Mouse (Mus musculus) CH12.LX (cell line): ENCODE data around the gene Ppp1r18. TPM values are rescaled to one million over a fixed set of nuclear protein-coding genes. Genes with fewer than 3 reads are reported as not detected.

Experiments used
- DNase-seq: peaks from one replicate; pipeline ENCODE4 v3.0.0-alpha.2; 2013; ENCODE audit errors: extremely low read depth
- H3K27ac ChIP-seq: 2 replicates; pipeline ENCODE4 v1.5.1; 2012; ENCODE audit warnings: low read depth, mild to moderate bottlenecking, control low read depth, moderate library complexity; ENCODE audit not compliant: insufficient read depth
- H3K27me3 ChIP-seq: replicated peaks from 2 replicates; pipeline ENCODE3; 2012; ENCODE audit warnings: inconsistent platforms
- H3K36me3 ChIP-seq, 2 experiments: replicated peaks in 1 of 2; 2 replicates each; pipeline versions ENCODE3 to v1.6.1; 2012; ENCODE audit warnings: inconsistent platforms in 1 of 2, low read length in 1 of 2, mild to moderate bottlenecking in 1 of 2, mixed read lengths in 1 of 2, moderate library complexity in 1 of 2; ENCODE audit not compliant: control insufficient read depth in 1 of 2, insufficient read depth in 1 of 2
- H3K4me1 ChIP-seq, 2 experiments: 2 replicates each; pipeline ENCODE4 v1.6.1; 2012; ENCODE audit warnings: inconsistent platforms in 1 of 2, moderate library complexity in 1 of 2; ENCODE audit not compliant: insufficient read depth in 2 of 2, control insufficient read depth in 1 of 2
- H3K4me2 ChIP-seq: 2 replicates; pipeline ENCODE4 v1.6.1; 2012; ENCODE audit warnings: low read depth, mild to moderate bottlenecking, control low read depth; ENCODE audit not compliant: poor library complexity, insufficient read depth, severe bottlenecking
- H3K4me3 ChIP-seq, 3 experiments: fragments of 150-350 bp in 1 of 3; sonication (generic) in 1 of 3; replicated peaks in 1 of 3; 2 replicates each; pipeline versions ENCODE3 to v1.5.1; 2011 to 2012; ENCODE audit warnings: low read depth in 2 of 3, low read length in 2 of 3, mild to moderate bottlenecking in 2 of 3, moderate library complexity in 2 of 3, control low read depth in 1 of 3, improper control_type of control experiment in 1 of 3, inconsistent platforms in 1 of 3, mixed read lengths in 1 of 3; ENCODE audit not compliant: poor library complexity in 1 of 3
- H3K79me2 ChIP-seq: replicated peaks from 2 replicates; pipeline ENCODE4 v1.6.1; 2012; ENCODE audit warnings: mild to moderate bottlenecking, moderate library complexity; ENCODE audit not compliant: control insufficient read depth, poor library complexity, insufficient read depth, severe bottlenecking; ENCODE audit errors: extremely low read depth
- H3K9ac ChIP-seq: 2 replicates; pipeline ENCODE4 v1.6.1; 2012; ENCODE audit warnings: low read depth, mild to moderate bottlenecking, control low read depth, moderate library complexity; ENCODE audit not compliant: insufficient read depth
- H3K9me3 ChIP-seq: replicated peaks from 2 replicates; pipeline ENCODE3; 2012; ENCODE audit warnings: low read length, inconsistent platforms, mixed read lengths
- CHD2 ChIP-seq: IDR thresholded peaks from 2 replicates; pipeline ENCODE4 v1.6.1; 2011; ENCODE audit warnings: low read length, improper control_type of control experiment
- CTCF ChIP-seq, 2 experiments: IDR thresholded peaks in 1 of 2; conservative IDR thresholded peaks in 1 of 2; 2 replicates each; pipeline ENCODE4 v1.5.1; 2011 to 2012; ENCODE audit warnings: low read depth in 2 of 2, low read length in 2 of 2, improper control_type of control experiment in 1 of 2, inconsistent platforms in 1 of 2, mild to moderate bottlenecking in 1 of 2, moderate library complexity in 1 of 2
- E2F4 ChIP-seq: IDR thresholded peaks from 2 replicates; pipeline ENCODE4 v1.6.1; 2011; ENCODE audit warnings: low read depth, low read length, improper control_type of control experiment; ENCODE audit not compliant: insufficient replicate concordance
- ELF1 ChIP-seq: IDR thresholded peaks from 2 replicates; pipeline ENCODE4 v1.6.1; 2014; ENCODE audit warnings: low read depth, mild to moderate bottlenecking, inconsistent platforms, low read length, improper control_type of control experiment
- GABPA ChIP-seq: IDR thresholded peaks from 2 replicates; pipeline ENCODE4 v1.6.1; 2012; ENCODE audit warnings: low read depth, low read length, improper control_type of control experiment, inconsistent platforms; ENCODE audit not compliant: insufficient replicate concordance
- IRF4 ChIP-seq: IDR thresholded peaks from 2 replicates; pipeline ENCODE4 v1.6.1; 2014; ENCODE audit warnings: low read depth, mild to moderate bottlenecking, inconsistent platforms, low read length, improper control_type of control experiment
- JUN ChIP-seq: IDR thresholded peaks from 2 replicates; pipeline ENCODE4 v1.6.1; 2011; ENCODE audit warnings: low read depth, mild to moderate bottlenecking, low read length, improper control_type of control experiment, moderate library complexity; ENCODE audit not compliant: insufficient read depth
- JUND ChIP-seq: conservative IDR thresholded peaks from 2 replicates; pipeline ENCODE4 v1.6.1; 2011; ENCODE audit warnings: low read depth, low read length, improper control_type of control experiment
- MAFK ChIP-seq: IDR thresholded peaks from 2 replicates; pipeline ENCODE4 v1.6.1; 2011; ENCODE audit warnings: low read length, improper control_type of control experiment; ENCODE audit not compliant: insufficient replicate concordance
- MAX ChIP-seq: IDR thresholded peaks from 2 replicates; pipeline ENCODE4 v1.6.1; 2011; ENCODE audit warnings: low read length, improper control_type of control experiment
- MAZ ChIP-seq: IDR thresholded peaks from 2 replicates; pipeline ENCODE4 v1.6.1; 2012; ENCODE audit warnings: low read depth, mild to moderate bottlenecking, inconsistent platforms, low read length, improper control_type of control experiment, moderate library complexity
- MYC ChIP-seq: IDR thresholded peaks from 2 replicates; pipeline ENCODE4 v1.6.1; 2011; ENCODE audit warnings: low read depth, mild to moderate bottlenecking, improper control_type of control experiment, low read length
- PAX5 ChIP-seq: IDR thresholded peaks from 2 replicates; pipeline ENCODE4 v1.6.1; 2012; ENCODE audit warnings: low read length, inconsistent platforms, mixed read lengths
- POLR2AphosphoS2 ChIP-seq: IDR thresholded peaks from 2 replicates; pipeline ENCODE4 v1.6.1; 2011; ENCODE audit warnings: low read depth, low read length, improper control_type of control experiment
- RAD21 ChIP-seq: IDR thresholded peaks from 2 replicates; pipeline ENCODE4 v1.6.1; 2011; ENCODE audit warnings: low read depth, mild to moderate bottlenecking, low read length, improper control_type of control experiment, moderate library complexity
- SIN3A ChIP-seq: IDR thresholded peaks from 2 replicates; pipeline ENCODE4 v1.6.1; 2012; ENCODE audit warnings: low read length, improper control_type of control experiment, inconsistent platforms
- SMC3 ChIP-seq: IDR thresholded peaks from 2 replicates; pipeline ENCODE4 v1.6.1; 2011; ENCODE audit warnings: low read depth, low read length, improper control_type of control experiment
- TBP ChIP-seq: conservative IDR thresholded peaks from 2 replicates; pipeline ENCODE4 v1.6.1; 2011; ENCODE audit warnings: low read depth, low read length, improper control_type of control experiment
- TCF12 ChIP-seq: IDR thresholded peaks from 2 replicates; pipeline ENCODE4 v1.6.1; 2014; ENCODE audit warnings: low read depth, mild to moderate bottlenecking, inconsistent platforms, low read length, improper control_type of control experiment
- UBTF ChIP-seq: IDR thresholded peaks from 2 replicates; pipeline ENCODE4 v1.6.1; 2012; ENCODE audit warnings: low read depth, mild to moderate bottlenecking, inconsistent platforms, low read length, improper control_type of control experiment, moderate library complexity
- USF2 ChIP-seq: conservative IDR thresholded peaks from 2 replicates; pipeline ENCODE4 v1.6.1; 2011; ENCODE audit warnings: low read depth, low read length, improper control_type of control experiment
- ZKSCAN1 ChIP-seq: IDR thresholded peaks from 2 replicates; pipeline ENCODE4 v1.6.1; 2012; ENCODE audit warnings: low read depth, inconsistent platforms, low read length, improper control_type of control experiment, borderline replicate concordance
- dilution Hi-C: fragments of 300-500 bp; cut with MboI; formaldehyde crosslinking; loops from 2 replicates; pipeline ENCODE4 v1.14.3; 2020; ENCODE audit warnings: low sequenced_read_pairs; ENCODE audit not compliant: extremely low pct_unique_long_range_greater_than_20kb, extremely low pct_ligation_motif_present
- in situ Hi-C: fragments of 300-500 bp; cut with MboI; formaldehyde crosslinking; loops from 3 replicates; pipeline ENCODE4 v1.14.3; 2019; ENCODE audit warnings: low sequenced_read_pairs, low pct_ligation_motif_present, low pct_unique_long_range_greater_than_20kb, mixed read lengths
- polyA plus RNA-seq: library from polyadenylated mRNA; unstranded; fragments of >175 nt; gene quantifications from 2 replicates; pipeline ENCODE4 v1.2.1, GENCODE M21; 2012; ENCODE audit warnings: low read depth; ENCODE audit not compliant: insufficient read length
- total RNA-seq, 2 experiments: library from RNA; depleted of rRNA; stranded (reverse); fragments of 300-350 nt in 1 of 2; fragments of >200 nt in 1 of 2; gene quantifications; 2 replicates each; pipeline ENCODE4 v1.2.3; 2012 to 2014

The Ppp1r18 gene
- total and polyA plus RNA-seq, 3 experiments, result 8.5 to 50.1 (median 21.4) TPM

DNA sequence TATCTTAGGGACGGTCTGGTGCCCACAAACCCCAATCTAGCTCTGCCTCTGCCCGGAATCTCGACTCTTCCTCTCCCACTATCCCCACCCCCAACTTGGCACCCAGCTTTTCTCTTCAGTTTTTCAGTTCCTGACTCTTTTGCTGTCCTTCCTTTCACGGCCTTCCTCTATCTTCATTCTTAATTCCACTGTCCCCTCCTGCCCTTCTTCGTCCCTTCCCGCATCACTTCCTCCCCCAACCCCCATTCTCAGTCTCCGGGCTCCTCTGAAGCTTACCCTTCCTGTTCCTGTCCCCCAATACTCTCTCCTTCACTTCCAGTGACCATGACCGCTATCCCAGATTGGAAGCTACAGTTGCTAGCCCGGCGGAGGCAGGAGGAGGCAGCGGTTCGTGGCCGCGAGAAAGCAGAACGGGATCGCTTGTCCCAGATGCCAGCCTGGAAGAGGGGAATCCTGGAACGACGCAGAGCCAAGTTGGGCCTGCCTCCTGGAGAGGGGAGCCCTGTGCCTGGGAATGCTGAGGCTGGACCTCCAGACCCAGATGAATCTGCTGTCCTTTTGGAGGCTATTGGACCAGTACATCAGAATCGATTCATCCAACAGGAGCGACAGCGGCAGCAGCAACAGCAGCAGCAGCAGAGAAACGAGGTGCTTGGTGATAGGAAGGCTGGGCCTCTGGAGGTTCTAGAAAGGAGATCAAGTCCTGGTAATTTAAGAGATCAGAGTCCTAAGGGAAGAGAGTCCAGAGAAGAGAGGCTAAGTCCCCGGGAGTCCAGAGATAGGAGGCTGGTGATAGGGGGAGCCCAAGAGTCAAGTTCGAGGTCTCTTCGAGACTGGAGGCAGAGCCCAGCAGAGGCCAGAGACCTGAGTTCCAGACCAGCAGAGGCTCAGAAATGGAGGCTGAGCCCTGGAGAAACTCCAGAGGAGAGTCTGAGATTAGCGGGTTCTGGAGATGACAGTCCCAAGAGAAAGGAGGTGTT, 1.8 kb downstream of the Ppp1r18 start:
- H3K36me3 ChIP-seq, result peaks cover 0 to 10% of the 10 kb centered on the region in 2 experiments
- in situ Hi-C loops, result loop anchor here (10.0 kb wide), 1 partner anchor 132 kb away; no protein-coding TSS in a partner anchor
- peak overlapping the region; percentile 69 for H3K9ac ChIP-seq
- peak overlapping the region; percentile 74 for H3K27ac ChIP-seq
- TF ChIP-seq MAZ (no peak), MYC (no peak), CHD2 (peak; percentile 37; the same call in 1 of the 2 replicates), UBTF (peak; percentile 44; the same call in 1 of the 2 replicates), JUN (no peak), JUND (no peak), RAD21 (peak; percentile 42), TBP (no peak), TCF12 (no peak), MAX (no peak), GABPA (no peak), PAX5 (no peak), CTCF (conservative IDR thresholded peaks at IDR 0.05 in 1 of 2, IDR thresholded peaks at IDR 0.05 in 1 of 2; ENCODE audit: low read depth in 2 of 2, low read length in 2 of 2) (peak in 1 of 2 experiments; percentile 71; a peak in 2 of 4 replicates), USF2 (no peak), E2F4 (no peak), POLR2AphosphoS2 (no peak), MAFK (no peak), SMC3 (peak; percentile 31), ZKSCAN1 (no peak), ELF1 (0 out of 2 replicates have a peak, but pooled peaks have one; percentile 8), SIN3A (peak; percentile 7; the same call in 1 of the 2 replicates), IRF4 (no peak)
- no peaks in the 10 kb centered on the region for H3K27me3 ChIP-seq
- peaks cover 0 to 21% of the 10 kb centered on the region in 2 experiments; a peak in 2 of 4 replicates for H3K4me1 ChIP-seq
- H3K79me2 ChIP-seq, result peaks cover 36% of the 10 kb centered on the region
- peak overlapping the region; percentile 91 for H3K4me2 ChIP-seq
- dilution Hi-C loops, result no loop called here
- H3K4me3 ChIP-seq, result peak overlapping the region; percentile 63 to 99 (median 74)
- H3K9me3 ChIP-seq, result peaks cover 4% of the 10 kb centered on the region
- peak; percentile 76 for DNase-seq
